Mouse (Mus musculus) bone marrow, adult 2 months (tissue): ENCODE measurements around the gene Serpind1.

ENCODE experiments used
- CTCF ChIP-seq: fragments of 200-500 bp; IDR thresholded peaks from 2 replicates; pipeline ENCODE4 v1.5.1; 2011; ENCODE audit warnings: low read length, control low read depth; ENCODE audit not compliant: control insufficient read depth, insufficient read depth
- POLR2A ChIP-seq: fragments of 200-500 bp; IDR thresholded peaks from 2 replicates; pipeline ENCODE4 v1.6.1; 2011; ENCODE audit warnings: low read depth, mild to moderate bottlenecking, control low read depth, low read length, borderline replicate concordance; ENCODE audit not compliant: control insufficient read depth

DNA sequence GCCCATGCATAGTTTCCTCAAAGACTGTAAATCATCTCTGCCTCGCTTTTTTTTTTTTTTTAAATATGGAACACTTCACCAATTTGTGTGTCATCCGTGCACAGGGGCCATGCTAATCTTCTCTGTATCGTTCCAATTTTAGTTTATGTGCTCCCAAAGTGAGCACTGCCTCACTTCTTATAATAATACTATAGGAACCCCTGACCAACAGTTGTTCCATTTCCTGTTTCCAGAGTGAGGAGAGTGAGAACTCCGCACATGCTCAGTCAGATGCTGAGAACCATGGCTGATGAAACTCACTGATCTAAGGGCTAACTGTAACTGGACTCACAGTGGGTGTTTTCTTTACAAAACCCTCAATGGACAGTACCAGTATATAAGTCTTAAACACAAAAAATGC lies 10.7 kb downstream of the Serpind1 start:
- TF ChIP-seq CTCF (no peak), POLR2A (no peak)
